Mouse (Mus musculus) left cerebral cortex, adult 9 months (tissue): ENCODE measurements around the gene Tbrg4.

Experiments used
- DNase-seq, 2 experiments: peaks; one replicate each; pipeline ENCODE4 v3.0.0; 2022; ENCODE audit warnings: low spot score in 2 of 2

The Tbrg4 gene

GRCm38 (mm10) chr11:6623704-6624103, 2.2 kb downstream of the Tbrg4 start:
- DNase-seq = no peak

- DNase-seq = no peak
Observed at GRCm38 (mm10) chr11:6615250-6616205, 10.3 kb downstream of the Tbrg4 start.

DNA sequence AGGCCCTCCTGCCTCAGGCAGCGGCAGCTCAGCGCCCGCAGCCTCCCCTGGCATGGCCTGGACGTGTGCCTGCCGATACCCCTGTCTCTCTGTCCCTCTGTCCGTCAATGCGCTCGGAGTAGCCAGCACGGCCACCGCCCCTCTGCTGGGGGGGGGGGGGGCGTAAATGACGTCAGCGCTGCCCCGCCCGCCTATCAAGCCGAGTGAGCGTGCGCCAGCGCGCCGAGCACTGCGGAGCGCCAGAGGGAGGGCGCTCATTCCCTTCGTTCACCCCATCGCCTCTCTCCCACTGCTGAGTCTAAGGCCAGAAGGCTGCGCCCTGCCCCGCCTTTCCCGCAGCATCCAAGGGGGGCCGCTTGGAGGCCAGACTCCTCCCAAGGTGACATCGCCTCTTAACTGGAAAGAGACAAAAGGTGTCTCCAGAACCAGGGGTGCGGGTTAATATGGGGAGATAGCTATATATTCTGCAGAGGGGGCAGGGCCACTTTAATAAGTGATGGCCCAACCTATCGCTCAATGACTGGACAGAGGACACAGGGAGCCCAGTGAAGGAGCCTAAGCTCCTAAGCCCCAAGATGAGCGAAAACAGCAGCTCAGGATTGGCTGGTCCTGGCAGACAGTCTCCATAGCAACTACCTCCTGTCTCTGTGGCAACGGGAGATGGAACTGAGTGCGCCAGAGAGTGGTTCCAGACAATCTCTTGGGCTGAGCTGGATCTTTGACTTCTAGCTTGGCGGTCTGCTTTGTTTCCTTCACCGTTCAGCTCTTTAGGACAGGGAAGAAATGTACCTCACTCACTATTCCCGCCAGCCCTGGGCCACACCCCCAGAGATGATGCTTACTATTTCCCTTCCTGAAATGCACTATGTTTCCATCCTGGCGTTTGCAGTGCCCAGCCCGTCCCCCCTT, 20.1 kb downstream of the Tbrg4 start, which contains the start of gene Nacad:
Gene Nacad, minus strand, starts transcription at position 563 of the 909 bp plus-strand sequence.
- peak; percentile 76 to 87 for DNase-seq

DNA sequence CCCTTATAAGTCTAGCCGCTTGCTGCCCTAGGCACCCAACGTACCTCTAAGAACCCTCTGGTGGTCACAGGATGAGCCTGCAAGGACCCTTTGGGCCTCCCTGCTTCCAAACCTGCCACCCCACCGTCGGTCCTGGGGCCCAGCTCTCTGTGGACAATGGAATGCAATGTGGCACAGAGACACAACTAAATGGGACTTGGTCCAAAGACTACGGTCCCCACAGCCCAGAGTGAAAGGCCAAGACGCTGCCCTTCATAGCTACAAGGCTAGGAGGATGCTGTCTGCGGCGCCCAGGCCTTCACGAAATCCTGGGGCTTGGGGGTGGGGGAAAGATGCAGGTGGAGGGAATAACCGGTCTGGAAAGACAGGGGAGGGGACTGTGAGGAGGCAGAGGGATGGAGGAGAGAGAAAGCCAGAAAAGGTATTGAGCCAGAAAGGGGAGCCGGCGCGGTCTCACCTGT, 20.8 kb downstream of the Tbrg4 start:
- no peak for DNase-seq

- DNase-seq = no peak
Observed at GRCm38 (mm10) chr11:6604604-6604936, 21.3 kb downstream of the Tbrg4 start.

DNA sequence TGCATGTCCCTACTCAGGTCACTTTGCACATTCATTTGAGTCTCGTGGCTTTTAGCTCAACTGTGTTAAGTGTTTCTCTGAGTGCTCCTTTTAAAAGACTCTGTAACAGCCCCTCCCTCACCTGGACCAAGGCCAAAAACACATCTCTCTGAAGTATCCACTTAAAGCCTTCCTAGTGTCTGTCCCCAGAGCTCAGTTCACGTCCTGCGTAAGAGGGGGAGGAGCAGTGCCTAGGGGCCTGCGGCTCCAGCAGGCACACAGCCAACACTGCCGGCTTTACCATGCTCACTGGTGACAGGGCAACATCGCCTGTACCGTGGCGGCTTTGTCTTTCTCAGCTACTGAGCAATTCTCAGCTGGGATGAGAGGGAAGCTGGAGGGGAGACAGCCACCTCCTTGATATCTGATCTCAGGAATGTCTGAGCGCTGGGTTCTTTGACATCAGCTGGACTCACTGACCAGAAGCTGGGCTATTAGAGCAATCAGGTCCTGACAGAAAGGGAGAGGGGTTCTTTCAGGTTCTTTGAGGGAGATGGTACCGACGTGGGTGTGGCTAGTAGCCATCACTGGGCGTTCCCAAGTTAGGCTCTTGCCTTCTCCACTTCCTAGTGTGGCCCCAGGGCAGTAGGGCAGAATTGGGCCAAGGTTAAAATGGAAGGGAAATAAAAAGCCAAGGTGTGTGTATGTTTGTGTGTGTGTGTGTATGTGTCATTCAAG, 21.8 kb downstream of the Tbrg4 start:
- DNase-seq = no peak

DNA sequence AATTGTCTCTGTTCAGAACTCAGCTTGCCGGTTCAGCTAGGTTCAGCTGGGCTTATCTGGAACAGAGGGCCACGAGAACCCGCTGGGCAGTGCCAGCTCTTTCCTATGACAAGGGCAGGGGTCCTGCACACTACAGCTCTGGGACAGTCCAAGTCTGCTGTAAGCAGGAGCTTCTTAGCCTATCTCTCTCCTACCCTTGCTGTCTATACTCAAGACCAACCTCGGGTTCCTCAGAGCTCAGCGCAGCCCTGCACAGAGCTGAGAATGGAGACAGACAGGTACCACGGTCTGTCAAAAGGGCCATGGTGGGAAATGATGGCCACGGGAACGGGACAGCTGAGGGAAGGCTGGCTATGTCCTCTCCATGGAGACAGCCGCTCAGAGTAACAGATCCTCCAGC, 22.6 kb downstream of the Tbrg4 start:
- DNase-seq = no peak

GRCm38 (mm10) chr11:6602662-6603061, 23.2 kb downstream of the Tbrg4 start:
- DNase-seq = no peak

GRCm38 (mm10) chr11:6601649-6602480, 24.0 kb downstream of the Tbrg4 start:
- no peak for DNase-seq

GRCm38 (mm10) chr11:6600284-6600944, 25.5 kb downstream of the Tbrg4 start:
- no peak for DNase-seq

DNA sequence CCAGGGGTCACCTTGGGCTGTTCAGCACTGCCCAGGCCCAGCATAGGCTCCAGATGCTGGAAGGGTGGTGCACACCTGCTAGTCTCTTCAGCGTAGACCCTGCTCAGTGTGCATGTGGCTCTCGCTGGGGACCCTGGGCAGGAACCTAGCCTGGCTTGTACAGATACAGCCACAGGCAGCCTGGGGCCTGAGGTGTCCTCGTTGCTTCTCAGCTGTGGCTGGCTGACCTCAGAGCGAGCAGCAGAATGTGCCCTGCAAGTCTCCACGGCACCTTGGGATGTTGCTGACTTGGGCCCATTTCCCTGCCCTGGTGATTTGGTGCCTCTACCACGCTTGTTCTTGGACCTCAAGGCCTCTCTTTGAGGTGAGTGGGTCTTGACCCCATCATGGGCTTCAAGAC, 26.0 kb downstream of the Tbrg4 start:
- DNase-seq = no peak

DNA sequence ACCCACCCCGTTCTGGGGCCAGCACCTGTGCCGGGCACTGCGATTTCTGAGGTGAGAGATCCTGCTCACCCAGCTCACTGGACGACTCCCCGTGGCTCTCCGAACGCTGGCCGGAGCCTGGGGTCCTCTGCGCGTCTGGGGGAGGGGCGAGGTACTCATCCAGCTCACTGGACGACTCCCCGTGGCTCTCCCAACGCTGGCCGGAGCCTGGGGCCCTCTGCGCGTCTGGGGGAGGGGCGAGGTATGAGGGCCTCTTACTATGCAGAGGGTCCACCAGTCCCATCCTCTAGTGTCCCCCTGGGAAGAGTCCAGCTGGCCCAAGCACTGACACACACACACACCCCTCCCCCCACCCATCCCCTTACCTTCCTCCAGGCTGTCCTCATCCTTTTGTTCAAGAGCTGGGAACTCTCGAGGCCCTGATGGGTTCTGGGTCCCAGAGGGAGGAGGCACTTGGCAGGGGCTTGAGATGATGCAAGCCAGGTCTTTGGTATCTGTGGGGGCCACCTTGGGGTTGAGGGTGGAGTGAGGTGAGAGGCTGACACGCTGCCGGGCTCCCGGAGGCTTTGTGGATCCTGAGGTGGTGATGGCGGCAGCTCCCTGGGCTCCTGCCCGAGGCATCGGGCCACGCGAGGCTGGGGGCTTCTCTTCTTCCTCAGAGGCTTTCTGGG, 26.7 kb downstream of the Tbrg4 start:
- no peak for DNase-seq

- DNase-seq = no peak
Observed at GRCm38 (mm10) chr11:6598191-6598889, 27.5 kb downstream of the Tbrg4 start.

GRCm38 (mm10) chr11:6597523-6597922, 28.3 kb downstream of the Tbrg4 start:
- DNase-seq = no peak

DNA sequence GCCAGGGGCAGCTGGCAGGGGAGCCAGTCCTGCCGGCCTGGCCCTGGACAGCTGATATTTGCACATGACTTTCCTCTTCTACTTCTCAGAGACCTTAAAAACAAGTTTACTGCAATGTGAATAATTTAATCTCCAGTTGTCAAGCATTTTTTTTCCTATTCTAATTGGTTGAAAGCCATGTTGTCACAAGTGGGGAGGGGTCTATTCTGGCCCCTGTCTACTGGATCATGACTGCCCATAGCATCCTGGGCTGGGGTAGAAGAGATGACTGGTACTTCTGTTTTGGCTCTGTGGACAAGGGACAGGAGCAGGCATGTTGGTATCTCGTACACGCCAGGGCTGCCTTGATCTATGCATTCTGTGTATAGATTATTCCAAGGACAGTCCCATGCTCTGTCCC, 29.3 kb downstream of the Tbrg4 start:
- DNase-seq = no peak

- no peak for DNase-seq
Observed at GRCm38 (mm10) chr11:6596205-6596604, 29.7 kb downstream of the Tbrg4 start.

- DNase-seq = no peak
Observed at GRCm38 (mm10) chr11:6595339-6595738, 30.5 kb downstream of the Tbrg4 start.

GRCm38 (mm10) chr11:6594845-6595244, 31.0 kb downstream of the Tbrg4 start:
- no peak for DNase-seq

GRCm38 (mm10) chr11:6593406-6593805, 32.5 kb downstream of the Tbrg4 start:
- DNase-seq = no peak
